Mouse (Mus musculus) spleen, embryonic (tissue): ENCODE data around the gene Coq8a.

Source experiments
- CTCF ChIA-PET: fragments of 350-600 bp; sonication (Branson Sonifier 250); formaldehyde crosslinking; loops from one replicate; lab custom pipeline; 2022; lab: Charles Lee

Gene Coq8a

DNA sequence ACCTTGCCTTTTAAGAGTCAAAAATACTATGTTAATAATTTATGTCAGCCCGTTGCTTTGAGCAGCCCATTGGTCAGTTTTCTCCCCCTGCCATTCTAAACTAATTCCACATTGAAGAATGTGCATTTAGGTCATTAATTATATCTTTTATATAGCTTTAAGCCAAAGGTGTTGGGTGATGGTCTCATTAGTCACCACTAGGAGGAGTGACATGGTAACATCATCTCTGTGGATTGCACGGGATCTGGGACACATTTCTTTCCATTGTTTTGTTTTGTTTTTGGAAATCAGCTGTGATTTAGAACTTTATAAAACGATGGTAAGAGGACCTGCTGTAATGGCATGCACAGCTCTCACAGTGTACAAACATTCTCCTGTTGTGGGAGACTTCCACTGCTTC is 68.0 kb downstream of the Coq8a start:
- CTCF ChIA-PET: no interaction called here

DNA sequence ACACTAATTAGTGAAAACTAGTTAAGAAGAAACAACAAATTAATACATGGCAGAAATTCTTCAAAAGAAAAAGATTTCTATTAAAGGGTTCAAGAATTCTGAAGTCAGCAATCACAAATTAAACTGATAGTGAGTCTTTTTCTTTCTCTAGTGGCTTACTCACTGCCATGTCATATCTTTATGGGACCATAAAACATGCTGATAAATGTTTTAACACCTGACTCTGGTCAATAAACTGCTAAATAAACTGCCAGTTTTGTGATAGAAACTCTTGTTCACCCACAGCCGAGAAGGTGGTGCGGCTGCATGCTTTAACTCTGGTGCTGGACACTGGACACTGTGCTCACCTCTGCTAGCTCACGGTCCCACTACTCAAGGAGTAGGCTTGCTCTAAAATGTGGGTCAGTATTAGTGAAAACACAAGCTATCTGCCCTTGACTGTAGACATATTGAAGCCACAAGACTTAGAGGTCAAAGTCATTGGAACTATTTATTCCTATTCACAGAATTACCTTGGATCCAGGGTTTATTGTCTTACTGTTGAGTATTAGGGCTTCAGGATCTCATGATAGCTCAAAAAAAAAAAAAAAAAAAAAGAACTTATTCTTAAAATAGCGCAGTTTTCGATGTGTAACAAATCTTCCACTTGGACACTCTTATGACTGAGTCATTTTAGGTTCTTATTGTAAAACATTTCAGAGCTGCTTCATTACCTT is 71.2 kb downstream of the Coq8a start:
- CTCF ChIA-PET: interaction anchor here (0.6 kb wide), 1 partner anchor 250 kb away, joined by 4 read pairs; no protein-coding TSS in a partner anchor

DNA sequence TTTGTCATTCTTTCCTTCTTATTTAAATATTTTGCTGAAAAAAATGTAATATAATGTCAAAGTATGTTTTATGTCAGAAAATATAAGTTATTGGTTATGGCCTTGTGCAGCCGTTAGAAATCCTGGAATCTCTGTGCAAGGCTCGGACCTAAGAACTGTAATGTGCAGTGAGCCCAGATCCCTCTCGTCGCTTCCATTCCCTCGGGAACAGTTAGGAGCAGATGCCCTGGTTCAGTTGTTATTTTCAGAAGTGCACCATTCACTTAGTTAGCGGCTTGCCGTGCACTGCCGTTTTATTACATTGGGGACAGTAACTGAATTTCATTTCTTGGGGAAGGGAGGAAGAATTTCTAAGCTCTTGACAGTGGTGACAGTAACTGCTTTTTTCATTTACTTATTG is 81.2 kb downstream of the Coq8a start:
- CTCF ChIA-PET: no interaction called here

DNA sequence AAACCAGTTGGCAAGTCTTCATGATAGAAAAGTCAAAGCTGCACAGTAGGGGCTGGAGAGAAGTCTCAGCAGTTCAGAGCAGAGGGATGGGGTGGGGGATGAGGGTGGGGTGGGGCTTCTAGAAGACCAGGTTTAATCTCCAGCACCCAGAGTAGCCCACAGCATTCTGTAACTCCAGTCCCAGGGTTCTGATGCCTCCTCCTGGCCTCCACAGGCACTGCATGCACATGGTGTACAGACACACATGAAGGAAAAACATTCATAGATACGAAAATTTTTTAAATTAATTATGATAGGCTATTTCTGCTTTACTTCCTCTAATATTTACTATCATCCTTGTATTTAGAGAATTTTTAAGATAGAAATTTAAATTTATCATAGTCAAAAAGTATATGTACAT is 82.9 kb downstream of the Coq8a start:
- CTCF ChIA-PET: interaction anchor here (0.7 kb wide), 1 partner anchor 1138 kb away, joined by 3 read pairs; no protein-coding TSS in a partner anchor
